Mouse (Mus musculus): ENCODE measurements around the gene Chtop. TPM values are rescaled to one million over a fixed set of nuclear protein-coding genes. Genes with fewer than 3 reads are reported as not detected.

Gene Chtop
- polyA plus RNA-seq, 1 experiment from 2014 or later = 61.3 TPM

DNA sequence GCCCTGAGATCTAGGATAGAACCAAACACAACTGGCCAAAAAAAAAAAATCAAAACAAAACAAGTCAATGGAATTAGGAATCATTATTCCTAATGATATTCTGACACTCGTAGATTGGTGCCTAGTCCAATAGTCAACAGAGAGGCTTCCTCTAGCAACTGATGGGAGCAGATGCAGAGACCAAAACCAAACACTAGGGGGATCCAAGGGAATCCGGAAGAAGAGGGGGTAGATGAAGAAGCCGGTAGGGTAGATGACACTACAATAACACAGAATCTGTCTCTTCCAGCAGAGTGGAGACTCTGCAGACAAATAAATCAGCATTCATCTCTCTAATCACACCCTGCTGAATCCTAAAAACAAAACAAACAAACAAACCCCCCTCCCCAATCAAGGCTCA, 37.1 kb downstream of the Chtop start:
- Histone ChIP-seq H3K4me2 (replicated peaks; ENCODE audit: low read depth) (no peak overlapping the region), H3K9ac (ENCODE audit: low read depth, low read length) (no peak overlapping the region), H3K27me3 (replicated peaks; ENCODE audit: control insufficient read depth, insufficient read depth, low read length) (no peaks in the 10 kb centered on the region), H3K27ac (ENCODE audit: low read depth, low read length) (no peak overlapping the region), H3K9me3 (ENCODE audit: control insufficient read depth) (no peaks in the 10 kb centered on the region), H3K4me3 (ENCODE audit: low read depth, low read length) (no peak overlapping the region), H3K36me3 (ENCODE audit: control insufficient read depth, insufficient read depth) (no peaks in the 10 kb centered on the region), H3K4me1 (replicated peaks; ENCODE audit: control insufficient read depth, insufficient read depth, low read length) (no peaks in the 10 kb centered on the region)
- peak; percentile 75 for TF ChIP-seq CTCF (IDR thresholded peaks at IDR 0.05; ENCODE audit: low read depth)
- no peak for ATAC-seq
- WGBS = 18% methylated on average over 3 of the region's 3 CpGs

DNA sequence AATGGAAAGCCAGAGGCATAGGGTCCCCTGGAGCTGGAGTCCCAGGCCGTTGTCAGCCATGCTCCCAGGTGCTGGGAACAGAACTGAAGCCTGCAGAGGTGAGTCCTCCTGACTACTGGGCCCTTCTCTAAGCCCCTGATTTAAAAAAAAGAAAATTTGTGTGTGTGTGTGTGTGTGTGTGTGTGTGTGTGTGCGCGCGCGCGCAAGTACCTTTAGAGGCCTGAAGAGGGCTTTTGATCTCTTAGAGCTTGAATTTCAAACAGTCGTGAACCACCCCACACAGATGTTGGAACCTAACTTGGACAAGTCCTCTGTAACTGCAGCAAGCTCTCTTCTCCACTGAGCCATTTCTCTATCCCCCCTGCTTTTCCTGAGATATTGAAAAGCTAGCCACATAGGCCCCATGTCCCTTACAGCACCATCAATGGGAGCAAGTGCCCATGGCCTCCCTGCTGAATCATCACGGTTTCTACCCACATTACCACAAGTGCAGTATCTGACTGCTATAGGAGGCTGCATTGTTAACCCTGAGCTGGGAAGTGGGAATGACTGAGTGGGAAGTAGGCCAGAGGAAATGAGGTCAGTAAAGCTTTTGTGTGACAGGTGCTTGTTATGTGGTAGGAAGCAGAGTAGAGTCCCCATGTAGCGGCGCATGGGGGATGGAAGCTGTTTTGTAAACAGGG, 41.5 kb downstream of the Chtop start:
- no peak for TF ChIP-seq CTCF (IDR thresholded peaks at IDR 0.05; ENCODE audit: low read depth)
- Histone ChIP-seq H3K4me2 (replicated peaks; ENCODE audit: low read depth) (no peak overlapping the region), H3K36me3 (ENCODE audit: control insufficient read depth, insufficient read depth) (no peaks in the 10 kb centered on the region), H3K9ac (ENCODE audit: low read depth, low read length) (no peak overlapping the region), H3K27me3 (replicated peaks; ENCODE audit: control insufficient read depth, insufficient read depth, low read length) (peaks cover 26% of the 10 kb centered on the region), H3K27ac (ENCODE audit: low read depth, low read length) (no peak overlapping the region), H3K4me3 (ENCODE audit: low read depth, low read length) (no peak overlapping the region), H3K4me1 (replicated peaks; ENCODE audit: control insufficient read depth, insufficient read depth, low read length) (peaks cover 5% of the 10 kb centered on the region; the same call in 1 of the 2 replicates), H3K9me3 (ENCODE audit: control insufficient read depth) (no peaks in the 10 kb centered on the region)
- ATAC-seq = no peak
- WGBS = 92% methylated on average over 10 of the region's 10 CpGs

DNA sequence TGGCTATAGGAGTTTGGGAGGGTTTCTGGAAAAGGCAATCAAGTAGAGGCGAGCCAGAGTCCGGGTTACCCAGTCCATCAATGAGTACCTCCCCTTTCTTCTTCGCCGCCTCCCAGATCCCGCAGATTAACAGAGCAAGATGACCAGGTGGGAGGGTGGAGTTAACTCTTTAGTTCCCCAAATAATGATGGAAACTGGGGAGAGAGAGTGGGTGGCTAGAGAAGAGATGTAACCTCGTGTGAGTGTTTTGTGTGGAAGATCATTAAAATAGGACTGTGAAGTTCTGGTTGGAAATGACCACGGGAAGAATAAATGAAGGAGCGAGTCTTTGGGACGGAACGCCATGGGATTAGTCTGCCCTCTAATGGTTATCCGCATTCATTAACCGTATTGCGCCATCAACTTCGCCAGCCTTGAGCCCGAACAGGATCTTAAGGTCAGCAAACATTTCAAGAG, 43.0 kb downstream of the Chtop start:
- WGBS = under 1% methylated on average over 15 of the region's 15 CpGs
- TF ChIP-seq CTCF (IDR thresholded peaks at IDR 0.05; ENCODE audit: low read depth) = peak; percentile 95
- Histone ChIP-seq H3K4me3 (ENCODE audit: low read depth, low read length) (peak overlapping the region; percentile 57), H3K9me3 (ENCODE audit: control insufficient read depth) (no peaks in the 10 kb centered on the region), H3K4me2 (replicated peaks; ENCODE audit: low read depth) (peak overlapping the region; percentile 96), H3K4me1 (replicated peaks; ENCODE audit: control insufficient read depth, insufficient read depth, low read length) (peaks cover 5% of the 10 kb centered on the region; the same call in 1 of the 2 replicates), H3K36me3 (ENCODE audit: control insufficient read depth, insufficient read depth) (no peaks in the 10 kb centered on the region), H3K9ac (ENCODE audit: low read depth, low read length) (0 out of 2 replicates have a peak overlapping the region, but pooled peaks have one; percentile 47), H3K27me3 (replicated peaks; ENCODE audit: control insufficient read depth, insufficient read depth, low read length) (peaks cover 28% of the 10 kb centered on the region), H3K27ac (ENCODE audit: low read depth, low read length) (no peak overlapping the region)
- peak; percentile 43; the same call in 1 of the 2 replicates for ATAC-seq

DNA sequence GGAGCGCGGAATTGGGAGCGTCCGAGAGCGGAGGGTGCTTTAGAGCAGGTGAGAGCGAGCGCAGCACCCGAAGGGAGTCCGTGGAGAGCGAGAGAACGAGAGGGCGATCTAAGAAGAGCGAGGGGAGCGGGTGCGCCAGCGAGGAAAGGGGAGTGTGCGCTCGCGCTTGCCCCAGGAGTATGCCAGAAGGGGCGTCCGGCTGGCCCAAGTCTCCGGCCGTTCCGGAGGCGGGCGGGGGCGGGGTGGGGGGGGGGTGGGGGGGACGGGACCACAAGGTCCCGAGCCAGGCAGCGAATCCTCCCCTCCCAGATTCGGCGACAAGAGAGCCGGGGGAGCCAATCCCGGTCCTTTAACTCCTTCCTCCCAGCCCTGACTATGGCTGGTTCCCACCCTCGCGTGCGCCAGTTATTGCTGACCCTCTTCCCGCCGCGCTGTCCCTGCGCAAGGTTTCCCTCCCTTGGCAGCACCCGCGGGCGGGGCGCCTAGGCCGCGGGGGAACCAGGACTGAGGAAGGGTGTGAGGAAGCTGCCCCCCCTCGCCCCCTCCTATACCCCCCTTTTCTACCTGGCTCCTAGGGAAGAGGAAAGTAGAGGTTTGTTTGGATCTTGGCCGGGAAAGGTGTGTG, 43.5 kb downstream of the Chtop start, which contains the start of gene Npr1:
Npr1 (minus strand) TSS at position 181 of the 625 bp plus-strand sequence.
- H3K36me3 ChIP-seq (ENCODE audit: control insufficient read depth, insufficient read depth) = no peaks in the 10 kb centered on the region
- peaks cover 5% of the 10 kb centered on the region; the same call in 1 of the 2 replicates for H3K4me1 ChIP-seq (replicated peaks; ENCODE audit: control insufficient read depth, insufficient read depth, low read length)
- no peaks in the 10 kb centered on the region for H3K9me3 ChIP-seq (ENCODE audit: control insufficient read depth)
- TF ChIP-seq CTCF (IDR thresholded peaks at IDR 0.05; ENCODE audit: low read depth) = no peak
- peak within 1 kb of the TSS; percentile 47 for H3K9ac ChIP-seq (ENCODE audit: low read depth, low read length)
- under 1% methylated on average over 32 of the region's 49 CpGs for WGBS
- peak within 1 kb of the TSS; percentile 96 for H3K4me2 ChIP-seq (replicated peaks; ENCODE audit: low read depth)
- peak; percentile 23; the same call in 1 of the 2 replicates for ATAC-seq
- H3K27ac ChIP-seq (ENCODE audit: low read depth, low read length) = no peak within 1 kb of the TSS; the same call in 1 of the 2 replicates
- peaks cover 28% of the 10 kb centered on the region for H3K27me3 ChIP-seq (replicated peaks; ENCODE audit: control insufficient read depth, insufficient read depth, low read length)
- H3K4me3 ChIP-seq (ENCODE audit: low read depth, low read length) = peak within 1 kb of the TSS; percentile 57

DNA sequence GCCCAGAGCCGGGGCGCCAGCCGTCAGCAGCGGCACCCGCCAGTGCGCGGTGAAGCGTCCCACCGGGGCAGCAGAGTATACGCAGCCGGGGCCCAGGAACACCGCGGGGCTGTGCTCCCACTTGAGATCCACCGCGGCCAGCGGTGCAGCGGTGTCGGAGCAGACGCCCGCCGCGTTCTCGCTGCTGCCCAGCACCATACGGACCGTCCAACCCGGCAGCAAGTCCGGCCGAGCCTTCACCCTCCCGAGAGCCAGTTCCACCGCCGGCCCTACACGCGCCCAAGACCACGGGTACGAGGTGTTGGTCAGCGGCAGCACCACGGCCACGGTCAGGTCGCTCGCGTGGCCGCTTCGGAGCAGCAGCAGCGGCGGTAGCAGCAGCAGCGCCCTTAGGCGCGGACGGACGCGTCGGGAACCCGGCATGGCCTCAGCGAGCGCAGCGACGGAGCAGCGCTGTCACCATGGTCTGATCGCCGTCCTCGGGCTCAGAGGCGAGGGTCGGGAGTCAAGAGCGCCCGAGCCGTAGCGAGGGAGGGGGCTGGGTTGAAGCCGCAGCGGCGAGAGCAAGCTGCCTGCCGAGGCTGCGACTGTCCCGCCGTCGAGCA, 44.1 kb downstream of the Chtop start:
- H3K27me3 ChIP-seq (replicated peaks; ENCODE audit: control insufficient read depth, insufficient read depth, low read length) = peaks cover 28% of the 10 kb centered on the region
- no peak overlapping the region; the same call in 1 of the 2 replicates for H3K27ac ChIP-seq (ENCODE audit: low read depth, low read length)

More for the DNA sequence above, 44.1 kb downstream of the Chtop start:
- TF ChIP-seq CTCF (IDR thresholded peaks at IDR 0.05; ENCODE audit: low read depth) = no peak
- ATAC-seq = peak; percentile 21
- H3K4me1 ChIP-seq (replicated peaks; ENCODE audit: control insufficient read depth, insufficient read depth, low read length) = peaks cover 5% of the 10 kb centered on the region; the same call in 1 of the 2 replicates
- no peaks in the 10 kb centered on the region for H3K9me3 ChIP-seq (ENCODE audit: control insufficient read depth)
- H3K9ac ChIP-seq (ENCODE audit: low read depth, low read length) = peak overlapping the region; percentile 47
- H3K4me2 ChIP-seq (replicated peaks; ENCODE audit: low read depth) = peak overlapping the region; percentile 96
- peak overlapping the region; percentile 57 for H3K4me3 ChIP-seq (ENCODE audit: low read depth, low read length)
- WGBS = under 1% methylated on average over 75 of the region's 75 CpGs
- H3K36me3 ChIP-seq (ENCODE audit: control insufficient read depth, insufficient read depth) = no peaks in the 10 kb centered on the region

Measured in intestine, postnatal 0 days (tissue).